Mouse (Mus musculus): ENCODE results near the gene Krtap4-1.
A peak's percentile ranks its signal among the peaks of the same experiment; 100 is the strongest.
"Not testable (repeated sequence)": the region's sequence is repeated elsewhere in the genome, so short reads cannot be mapped to it uniquely, and the experiment has no call there.

Krtap4-1 gene

GRCm38 (mm10) chr11:99628138-99628537 is at the start of gene Krtap4-1:
Gene Krtap4-1 (minus strand): TSS chr11:99628238.
- DNase-seq (ENCODE audit: low spot score in 2 of 2), result no peak

- DNase-seq (ENCODE audit: low spot score in 2 of 2), result no peak
Measured at GRCm38 (mm10) chr11:99665860-99666259, 37.8 kb upstream of the Krtap4-1 start, which contains the start of gene Krtap4-6. Gene Krtap4-6 (minus strand): TSS chr11:99665960.

DNA sequence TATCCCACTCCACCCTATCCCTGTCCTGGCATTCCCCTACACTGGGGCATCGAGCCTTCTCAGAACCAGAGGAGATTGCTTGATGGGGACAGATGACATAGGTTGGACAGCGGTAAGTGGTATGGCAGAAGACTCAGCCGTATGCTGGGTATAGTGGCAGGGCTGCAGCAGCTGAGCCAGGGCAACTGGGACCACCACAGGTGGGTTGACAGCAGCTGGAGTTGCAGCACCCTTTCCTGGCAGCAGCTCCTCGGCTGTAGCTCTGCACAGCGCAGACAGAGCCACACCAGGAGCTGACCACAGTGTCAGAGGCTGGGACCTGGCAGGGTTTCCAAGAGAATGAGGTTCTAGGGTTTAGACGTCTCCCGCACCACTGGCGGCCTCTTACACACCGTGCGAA is 34.8 kb upstream of the Krtap4-1 start:
- DNase-seq (ENCODE audit: low spot score in 2 of 2), result no peak

DNA sequence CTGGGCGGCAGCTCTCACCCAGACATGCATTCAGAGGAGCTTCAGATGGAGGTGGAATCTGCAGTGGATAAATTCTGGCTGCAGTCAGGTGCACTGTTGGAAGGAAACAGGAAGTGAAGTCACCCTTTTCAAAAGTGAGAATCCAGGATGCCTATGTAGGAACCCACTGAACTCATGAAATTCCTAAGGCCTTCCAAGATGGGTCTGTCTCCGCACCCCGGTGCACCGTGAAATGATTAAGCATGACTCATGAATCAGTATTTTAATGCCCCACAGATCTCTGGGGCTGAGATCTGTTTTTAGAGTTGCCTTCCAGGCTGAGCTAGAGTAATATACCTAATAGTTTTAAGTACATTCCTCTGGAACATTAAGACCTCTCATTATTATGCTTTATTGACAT is 31.2 kb upstream of the Krtap4-1 start:
- no peak for DNase-seq (ENCODE audit: low spot score in 2 of 2)

GRCm38 (mm10) chr11:99658467-99659010 is 30.5 kb upstream of the Krtap4-1 start, which contains the start of gene Gm11563:
Gene Gm11563 (minus strand): TSS chr11:99658960.
- not testable (repeated sequence) for DNase-seq (ENCODE audit: low spot score in 2 of 2)

- DNase-seq (ENCODE audit: low spot score in 2 of 2), result no peak
Measured at GRCm38 (mm10) chr11:99657051-99657450, 29.0 kb upstream of the Krtap4-1 start.

- DNase-seq (ENCODE audit: low spot score in 2 of 2), result no peak
Measured at GRCm38 (mm10) chr11:99650136-99650535, 22.1 kb upstream of the Krtap4-1 start, which contains the start of gene Gm11555. Gene Gm11555 (minus strand): TSS chr11:99650236.

- DNase-seq (ENCODE audit: low spot score in 2 of 2), result no peak
Measured at GRCm38 (mm10) chr11:99646444-99646843, 18.4 kb upstream of the Krtap4-1 start.

- no peak for DNase-seq (ENCODE audit: low spot score in 2 of 2)
Measured at GRCm38 (mm10) chr11:99644351-99644750, 16.3 kb upstream of the Krtap4-1 start.

GRCm38 (mm10) chr11:99643635-99644139 is 15.6 kb upstream of the Krtap4-1 start, which contains the start of gene Krtap4-7:
Gene Krtap4-7 (minus strand): TSS chr11:99644089.
- DNase-seq (ENCODE audit: low spot score in 2 of 2), result not testable (repeated sequence)

GRCm38 (mm10) chr11:99640926-99641325 is 12.9 kb upstream of the Krtap4-1 start:
- DNase-seq (ENCODE audit: low spot score in 2 of 2), result no peak

DNA sequence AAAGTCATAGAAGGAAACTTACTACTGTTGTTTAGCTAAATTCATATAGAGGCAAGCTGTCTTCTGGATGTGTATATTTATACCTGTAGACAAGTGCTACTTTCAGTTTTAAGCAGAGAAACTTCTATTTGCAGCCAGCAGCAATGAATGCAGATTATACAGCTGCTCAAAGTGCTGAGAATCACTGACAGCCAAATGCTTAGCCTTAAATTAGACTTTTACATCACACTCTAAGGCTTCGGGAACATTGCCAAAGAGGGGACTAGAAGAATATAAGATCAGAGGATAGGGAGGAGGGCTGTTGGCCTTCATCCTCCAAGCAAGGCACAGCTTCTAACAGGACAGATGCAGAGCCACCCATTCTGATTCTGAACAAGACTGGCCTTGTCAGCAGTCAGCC is 9.0 kb upstream of the Krtap4-1 start:
- DNase-seq (ENCODE audit: low spot score in 2 of 2), result no peak

DNA sequence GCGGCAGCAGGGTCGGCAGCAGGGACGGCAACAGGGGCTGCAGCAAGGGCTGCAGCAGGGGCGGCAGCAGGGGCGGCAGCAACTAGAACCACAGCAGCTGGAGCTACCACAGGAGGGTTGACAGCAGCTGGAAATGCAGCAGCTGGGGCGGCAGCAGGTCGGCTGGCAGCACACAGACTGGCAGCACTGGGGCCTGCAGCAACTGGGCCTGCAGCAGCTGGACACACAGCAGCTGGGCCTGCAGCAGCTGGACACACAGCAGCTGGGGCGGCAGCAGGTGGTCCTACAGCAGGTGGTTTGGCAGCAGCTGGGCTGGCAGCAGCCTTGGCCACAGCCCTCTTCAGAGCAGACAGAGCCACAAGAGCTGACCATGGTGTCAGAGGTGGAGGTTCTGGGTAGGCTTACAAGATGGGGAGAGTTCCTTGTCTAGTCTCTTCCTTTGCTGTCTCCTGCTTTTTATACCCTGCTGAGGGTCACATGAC is 6.7 kb upstream of the Krtap4-1 start, which contains the start of gene Krtap4-2:
TSS of gene Krtap4-2 (minus strand) at position 432 of the 482 bp plus-strand sequence.
- DNase-seq (ENCODE audit: low spot score in 2 of 2), result no peak

- DNase-seq (ENCODE audit: low spot score in 2 of 2), result no peak
Measured at GRCm38 (mm10) chr11:99633293-99633692, 5.3 kb upstream of the Krtap4-1 start.

GRCm38 (mm10) chr11:99630890-99631289 is 2.9 kb upstream of the Krtap4-1 start:
- DNase-seq (ENCODE audit: low spot score in 2 of 2), result no peak

GRCm38 (mm10) chr11:99620335-99620734 is 7.7 kb downstream of the Krtap4-1 start, which contains the start of gene Gm11562:
Gene Gm11562 (minus strand): TSS chr11:99620435.
- no peak for DNase-seq (ENCODE audit: low spot score in 2 of 2)

DNA sequence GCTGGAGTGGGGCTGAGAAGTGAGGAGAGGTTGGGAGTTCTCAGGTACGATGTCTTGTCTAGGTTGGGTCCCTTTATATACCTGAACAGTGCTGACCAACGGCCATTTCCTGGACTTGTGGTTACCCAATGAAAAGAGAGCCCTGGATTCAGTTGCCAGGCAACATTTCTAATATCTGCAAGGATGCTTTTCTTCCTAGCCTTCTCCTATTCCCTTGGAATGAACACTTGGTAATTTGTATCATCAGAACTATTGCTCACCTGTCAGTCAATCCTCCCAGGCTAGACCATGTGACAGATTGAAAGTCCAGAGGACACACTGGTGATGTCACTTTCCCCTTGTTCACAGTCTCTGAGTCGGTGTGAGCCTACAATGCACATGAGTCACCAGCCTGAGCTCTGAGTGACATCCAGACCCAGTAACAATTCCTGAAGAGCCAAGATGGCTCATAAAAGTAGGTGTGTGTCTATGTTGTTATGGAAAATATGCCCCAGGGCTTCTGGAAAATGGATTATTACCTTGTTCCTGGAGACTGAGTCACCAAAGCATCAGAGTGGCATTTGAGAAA is 13.2 kb downstream of the Krtap4-1 start, which contains the start of gene Krtap2-4:
TSS of gene Krtap2-4 (minus strand) at position 51 of the 568 bp plus-strand sequence.
- DNase-seq (ENCODE audit: low spot score in 2 of 2), result no peak

- not testable (repeated sequence) for DNase-seq (ENCODE audit: low spot score in 2 of 2)
Measured at GRCm38 (mm10) chr11:99610089-99610488, 17.9 kb downstream of the Krtap4-1 start, which contains the start of gene Gm11937. Gene Gm11937 (minus strand): TSS chr11:99610189.

DNA sequence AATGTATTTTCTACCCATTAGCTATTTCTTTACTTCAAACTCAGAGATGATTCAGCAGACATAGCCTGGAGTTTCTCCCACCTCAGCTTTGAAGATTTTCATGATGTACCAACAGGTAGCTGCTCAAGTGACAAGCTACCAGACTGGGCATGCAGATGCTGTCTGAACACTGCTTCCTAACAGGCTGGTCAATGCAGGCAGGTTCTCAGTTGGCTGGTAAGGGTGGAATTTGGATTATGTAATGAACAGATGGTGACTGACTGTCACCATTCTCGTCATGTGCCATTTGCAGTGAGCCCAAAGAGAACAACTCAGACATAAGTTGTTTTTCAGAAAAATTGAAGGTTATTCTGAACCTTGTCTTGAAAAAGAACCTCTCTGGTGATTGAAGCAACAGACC is 18.9 kb downstream of the Krtap4-1 start:
- DNase-seq (ENCODE audit: low spot score in 2 of 2), result peak in 1 of 2 experiments; percentile 13

DNA sequence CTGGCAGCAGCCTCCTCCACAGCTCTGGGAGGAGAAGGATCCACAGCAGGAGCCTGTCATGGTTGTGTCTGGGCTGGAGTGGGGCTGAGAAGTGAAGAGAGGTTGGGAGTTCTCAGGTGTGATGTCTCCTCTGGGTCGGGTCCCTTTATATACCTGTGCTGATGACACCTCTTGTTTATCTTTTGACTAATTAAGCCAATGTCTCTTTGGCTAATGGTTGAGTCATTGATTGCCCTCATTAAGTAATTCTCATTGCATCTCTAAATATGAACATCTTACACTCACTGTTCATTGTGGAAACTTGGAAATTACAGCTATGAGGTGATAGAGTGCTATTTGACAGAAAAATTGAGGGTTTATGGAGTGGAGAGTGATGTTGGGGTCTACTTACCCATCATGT is 24.8 kb downstream of the Krtap4-1 start, which contains the start of gene Gm11938:
TSS of gene Gm11938 (minus strand) at position 101 of the 400 bp plus-strand sequence.
- DNase-seq (ENCODE audit: low spot score in 2 of 2), result not testable (repeated sequence)

DNA sequence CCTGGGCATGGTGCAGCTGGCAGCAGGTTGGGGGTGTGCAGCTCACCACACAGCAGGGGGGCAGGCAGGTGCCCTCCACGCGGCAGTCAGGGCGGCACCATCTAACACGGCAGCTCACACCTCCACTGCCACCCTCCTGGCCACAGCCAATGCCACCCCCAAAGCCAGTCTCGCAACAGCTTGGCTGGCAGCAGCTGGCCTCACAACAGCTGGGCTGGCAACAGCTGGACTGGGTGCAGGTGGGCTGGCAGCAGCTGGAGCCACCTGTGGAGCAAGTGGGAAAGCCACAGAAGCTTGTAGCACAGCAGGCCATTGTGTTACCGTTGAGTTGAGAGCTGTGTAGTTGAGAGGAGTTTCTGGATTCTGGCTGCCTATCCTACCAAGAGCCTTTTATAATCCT is 30.3 kb downstream of the Krtap4-1 start, which contains the start of gene Krtap9-3:
TSS of gene Krtap9-3 (minus strand) at position 364 of the 400 bp plus-strand sequence.
- not testable (repeated sequence) for DNase-seq (ENCODE audit: low spot score in 2 of 2)

DNA sequence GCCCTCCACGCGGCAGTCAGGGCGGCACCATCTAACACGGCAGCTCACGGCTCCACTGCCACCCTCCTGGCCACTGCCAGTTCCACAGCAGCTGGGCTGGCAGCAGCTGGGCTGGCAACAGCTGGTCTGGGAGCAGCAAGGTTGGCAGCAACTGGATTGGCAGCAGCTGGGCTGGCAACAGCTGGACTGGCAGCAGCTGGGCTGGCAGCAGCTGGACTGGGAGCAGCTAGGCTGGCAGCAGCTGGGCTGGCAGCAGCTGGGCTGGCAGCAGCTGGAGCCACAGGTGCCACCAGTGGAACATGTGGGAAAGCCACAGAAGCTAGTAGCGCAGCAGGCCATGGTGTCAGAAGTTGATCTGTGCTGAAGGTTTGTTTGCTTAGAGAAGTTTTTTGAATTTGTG is 37.1 kb downstream of the Krtap4-1 start, which contains the start of gene Krtap1-3:
TSS of gene Krtap1-3 (minus strand) at position 359 of the 400 bp plus-strand sequence.
- DNase-seq (ENCODE audit: low spot score in 2 of 2), result no peak
